Mouse (Mus musculus) 416B (cell line): ENCODE results near the gene Tex14.

Source experiments
- DNase-seq: peaks from one replicate; pipeline ENCODE4 v3.0.0; 2011; ENCODE audit warnings: low read depth

Tex14 gene

DNA sequence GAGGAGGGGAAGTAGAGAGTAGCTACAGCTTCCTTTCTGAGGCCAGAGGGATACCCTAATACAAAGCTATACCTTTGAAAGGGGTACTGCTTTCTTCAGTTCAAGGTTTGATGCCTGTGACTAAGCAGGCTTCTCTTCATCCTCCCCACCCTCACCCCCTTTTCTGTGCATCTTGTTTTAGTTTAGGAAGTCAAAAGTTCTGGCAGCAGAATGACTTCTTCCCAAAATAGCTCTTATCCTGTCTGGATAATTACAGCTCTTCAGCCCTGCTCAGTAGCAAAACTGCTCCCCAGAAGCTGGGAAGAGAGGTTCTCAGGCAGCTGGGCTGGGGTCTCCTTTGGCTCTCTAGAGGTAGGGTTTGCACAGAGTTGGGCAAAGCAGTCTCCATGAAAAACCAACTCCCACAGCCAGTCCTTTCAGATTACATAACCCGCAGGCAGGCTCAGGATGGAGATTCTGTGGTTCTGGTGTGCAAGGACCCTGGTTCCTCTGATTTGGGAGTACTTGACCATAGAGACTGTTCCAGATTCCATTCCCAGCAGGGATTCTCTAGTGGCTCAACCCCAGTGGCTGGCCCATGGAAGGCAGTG, 166.6 kb downstream of the Tex14 start:
- DNase-seq, result no peak

DNA sequence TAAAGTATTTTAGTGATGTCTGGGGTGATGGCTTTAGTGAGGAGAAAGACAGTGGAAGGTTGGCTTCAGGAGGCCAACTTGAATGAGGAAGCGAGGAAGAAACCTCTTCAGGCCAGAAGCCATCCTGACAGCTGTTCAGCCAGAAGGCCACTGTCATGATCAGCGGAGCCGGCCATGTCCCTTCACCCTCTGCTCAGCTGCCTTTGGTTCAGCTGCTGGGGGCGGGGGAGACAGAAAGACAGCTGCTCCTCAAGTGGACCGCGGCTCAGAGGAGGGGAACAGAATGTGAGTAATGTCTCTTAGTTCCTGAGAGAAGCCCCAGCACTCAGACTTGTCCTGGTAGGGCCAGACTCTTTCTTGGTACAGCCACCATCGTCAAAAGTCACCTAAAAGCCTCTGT, 168.9 kb downstream of the Tex14 start:
- no peak for DNase-seq

DNA sequence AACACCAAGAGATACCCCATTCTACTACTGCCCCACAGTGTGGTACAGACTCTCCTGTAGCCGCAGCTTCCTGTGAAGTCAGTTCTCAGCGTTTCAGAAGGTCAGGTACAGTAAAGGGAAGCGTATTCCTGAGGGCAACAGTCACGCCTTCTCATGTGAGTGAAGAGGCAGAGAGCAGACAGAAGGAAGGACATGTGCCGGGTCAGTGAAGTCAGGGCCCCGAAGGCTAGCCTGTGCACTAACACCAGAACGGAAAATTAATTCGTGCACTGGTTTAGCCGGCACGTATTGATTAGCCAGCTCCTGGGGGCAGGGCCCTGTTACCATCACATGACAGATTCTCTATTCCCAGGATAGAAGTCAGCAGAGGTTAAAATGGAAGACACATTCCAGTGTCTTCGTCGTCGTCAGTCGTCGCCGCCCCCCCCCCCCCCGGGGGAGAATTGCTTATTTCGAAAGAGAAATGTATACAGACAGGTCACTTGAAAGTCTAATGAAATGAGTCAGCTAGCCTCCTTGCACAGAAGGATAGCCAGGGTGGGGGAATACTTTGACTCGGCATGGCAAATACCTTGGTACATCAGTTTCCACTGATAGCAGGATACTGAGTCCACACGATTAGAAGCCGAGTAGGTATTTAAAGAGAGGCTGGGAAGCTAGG, 169.8 kb downstream of the Tex14 start:
- DNase-seq, result no peak

DNA sequence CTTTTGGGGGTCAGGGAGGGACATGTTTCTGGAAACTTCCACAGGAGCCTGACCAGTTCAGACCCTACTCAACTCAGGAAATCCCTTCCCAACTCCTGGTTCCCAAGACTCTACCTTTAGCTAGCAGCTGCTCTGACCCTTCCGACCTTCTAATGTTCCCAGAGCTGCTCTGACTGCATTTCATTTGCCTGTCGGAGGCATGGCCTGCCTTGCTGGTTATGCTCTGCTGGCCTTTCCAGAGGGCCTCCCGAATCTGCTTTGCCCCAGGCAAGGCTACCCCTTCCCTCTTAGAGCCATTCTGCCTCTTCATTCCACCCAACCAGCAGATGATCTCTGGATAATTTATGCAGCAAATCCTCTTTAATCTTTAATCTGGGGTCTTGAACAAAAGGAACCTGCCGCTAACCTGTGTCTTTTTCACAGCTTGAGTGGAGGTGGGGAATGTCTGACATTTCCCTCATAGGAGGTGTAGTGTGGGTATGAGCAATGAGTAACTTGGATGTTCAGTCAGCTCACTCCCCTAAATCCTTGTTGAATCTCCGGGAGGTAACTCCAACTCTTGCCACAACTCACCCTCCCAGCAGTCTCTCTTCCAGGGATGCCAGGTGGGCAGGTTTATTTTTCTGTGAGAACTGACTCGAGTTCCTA, 172.9 kb downstream of the Tex14 start:
- no peak for DNase-seq

DNA sequence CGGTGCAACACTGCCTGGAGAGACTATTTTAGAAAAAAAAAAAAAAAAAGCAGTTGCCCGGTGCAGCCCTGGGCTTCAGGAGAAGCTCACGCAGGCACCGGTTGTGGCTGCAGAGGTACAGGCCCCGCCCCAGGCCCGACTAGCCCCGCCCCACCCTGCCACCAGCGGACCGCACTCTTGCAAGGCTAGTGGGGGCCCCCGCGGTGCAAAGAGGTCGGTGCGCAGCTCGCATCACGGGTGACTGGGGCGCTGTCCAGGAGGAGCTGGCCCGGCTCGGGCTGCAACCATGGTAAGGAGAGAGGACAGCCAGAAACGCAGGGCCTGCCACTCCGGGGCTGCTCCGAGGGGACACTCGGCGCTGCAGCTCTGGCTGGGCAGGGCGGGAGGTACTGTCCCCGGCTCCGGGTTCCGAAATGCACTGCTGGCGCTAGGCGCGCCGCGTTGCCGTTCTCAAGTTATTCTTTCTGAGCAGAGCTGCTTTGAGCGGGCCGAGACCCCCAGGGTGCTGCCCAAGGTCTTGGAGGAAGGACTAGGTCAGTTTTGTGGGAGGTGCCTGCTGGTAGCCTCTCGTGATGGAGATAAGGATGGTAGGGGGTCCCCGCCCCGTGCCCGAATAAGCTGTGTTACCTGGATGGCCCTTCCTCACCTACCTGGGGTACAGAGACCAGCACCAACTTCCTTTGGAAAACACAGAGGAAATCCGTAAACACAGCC, 173.5 kb downstream of the Tex14 start:
- DNase-seq, result no peak

DNA sequence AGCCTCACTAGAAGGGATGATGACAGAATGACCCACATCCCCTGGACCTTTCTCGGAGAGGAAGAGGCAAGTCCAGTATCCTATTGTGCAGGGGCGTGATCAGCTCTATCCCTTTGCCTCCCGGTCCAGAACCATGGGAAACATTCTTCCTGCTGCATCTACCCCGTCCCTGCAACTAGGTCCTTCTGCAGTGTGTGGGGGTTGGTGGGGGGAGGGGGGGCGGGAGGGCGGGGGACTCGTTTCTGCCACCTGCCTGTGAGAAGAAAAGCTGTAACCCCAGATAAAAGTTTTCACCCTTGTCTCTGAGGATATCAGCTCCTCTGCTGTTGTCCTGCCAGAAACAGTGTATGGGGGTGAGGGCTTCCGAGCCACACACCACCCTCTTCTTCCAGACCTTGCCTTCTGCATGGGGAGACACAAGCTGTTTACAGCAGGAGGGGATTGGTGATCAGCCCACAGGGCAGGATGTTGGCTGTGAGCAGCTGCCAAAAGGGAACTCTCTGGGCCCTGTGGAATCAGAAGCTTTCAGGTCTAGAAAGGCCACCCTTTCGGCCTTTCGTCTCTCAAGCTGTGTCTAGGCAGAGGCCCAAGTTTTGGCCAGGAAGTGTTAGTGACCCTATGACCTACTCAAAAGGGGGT, 174.2 kb downstream of the Tex14 start:
- no peak for DNase-seq

DNA sequence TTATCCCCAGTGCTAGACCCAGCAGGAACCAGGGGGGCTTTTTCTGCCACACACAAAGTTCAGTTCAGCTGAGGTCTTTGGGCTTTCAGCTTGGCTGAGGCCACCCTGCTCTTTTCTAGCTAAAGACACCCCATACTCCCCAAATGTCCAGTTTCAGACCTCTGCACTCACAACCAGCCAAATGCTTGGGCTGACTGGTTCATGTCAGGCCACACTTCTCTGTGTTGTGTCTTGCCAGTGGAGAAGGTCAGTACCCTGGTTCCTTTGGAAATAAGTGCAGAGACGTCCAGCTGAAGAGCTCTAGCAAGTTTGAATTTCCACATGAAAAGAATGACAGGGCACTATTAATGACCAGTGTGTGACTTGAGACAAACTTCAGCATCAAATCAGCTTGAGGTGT, 174.8 kb downstream of the Tex14 start:
- no peak for DNase-seq

DNA sequence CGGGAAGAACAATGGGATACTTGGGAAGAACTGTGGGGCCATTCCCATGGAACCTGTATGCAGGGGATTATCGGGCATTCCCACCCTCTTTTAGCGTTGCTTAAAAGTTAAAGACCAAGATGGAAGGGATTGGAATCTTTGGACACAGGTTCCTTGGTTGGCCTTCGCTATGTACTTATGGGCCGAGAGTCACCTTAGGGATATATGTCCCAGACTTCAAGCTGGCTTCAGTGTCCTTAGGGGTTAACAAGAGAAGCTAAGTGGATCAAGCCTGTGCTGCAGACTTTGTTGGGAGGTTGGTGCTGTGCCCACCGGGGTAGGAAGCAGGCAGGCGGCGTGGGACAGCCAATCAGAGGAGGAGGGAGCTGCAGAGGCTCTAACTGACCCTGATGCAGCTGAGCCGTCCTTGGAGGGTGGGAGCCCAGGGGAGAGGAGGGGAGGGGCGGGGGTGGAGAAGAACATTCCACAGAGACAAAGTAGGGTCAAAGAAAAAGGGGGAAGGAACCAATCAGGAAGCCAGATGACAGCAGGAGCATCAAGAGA, 175.7 kb downstream of the Tex14 start:
- no peak for DNase-seq

DNA sequence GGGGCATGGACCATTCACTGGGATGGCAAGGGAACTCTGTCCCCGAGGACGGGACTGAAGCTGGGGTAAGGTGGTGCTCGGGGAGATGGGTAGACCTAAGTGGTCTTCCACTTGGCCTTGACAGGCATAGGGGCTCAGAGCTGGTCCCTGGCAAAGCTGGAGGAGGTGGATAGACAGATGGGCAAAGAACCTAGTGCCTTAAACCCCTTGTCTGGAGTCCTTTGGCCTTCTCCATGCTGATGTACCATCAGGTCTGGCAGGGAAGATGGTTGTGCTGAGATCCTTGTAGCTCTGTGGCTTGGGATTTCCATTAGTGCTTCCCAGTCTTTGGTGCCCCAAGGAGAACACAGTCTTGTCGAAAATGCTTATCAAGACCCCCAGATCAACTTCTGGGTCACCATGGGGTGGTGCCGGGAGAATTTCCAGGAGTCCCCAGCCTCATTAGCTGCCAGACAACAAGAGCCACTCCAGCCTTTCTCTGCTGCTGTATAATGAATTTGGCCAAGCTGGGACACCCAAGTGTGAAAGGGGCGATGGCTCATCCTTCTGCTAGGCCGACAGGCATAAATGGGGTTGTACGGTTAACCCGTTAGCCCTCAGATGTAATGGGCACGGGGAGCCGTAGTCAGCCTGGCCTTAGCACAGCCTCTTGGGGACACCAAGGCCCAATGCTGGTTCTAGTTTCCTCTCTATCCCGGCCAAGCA, 176.4 kb downstream of the Tex14 start:
- no peak for DNase-seq

DNA sequence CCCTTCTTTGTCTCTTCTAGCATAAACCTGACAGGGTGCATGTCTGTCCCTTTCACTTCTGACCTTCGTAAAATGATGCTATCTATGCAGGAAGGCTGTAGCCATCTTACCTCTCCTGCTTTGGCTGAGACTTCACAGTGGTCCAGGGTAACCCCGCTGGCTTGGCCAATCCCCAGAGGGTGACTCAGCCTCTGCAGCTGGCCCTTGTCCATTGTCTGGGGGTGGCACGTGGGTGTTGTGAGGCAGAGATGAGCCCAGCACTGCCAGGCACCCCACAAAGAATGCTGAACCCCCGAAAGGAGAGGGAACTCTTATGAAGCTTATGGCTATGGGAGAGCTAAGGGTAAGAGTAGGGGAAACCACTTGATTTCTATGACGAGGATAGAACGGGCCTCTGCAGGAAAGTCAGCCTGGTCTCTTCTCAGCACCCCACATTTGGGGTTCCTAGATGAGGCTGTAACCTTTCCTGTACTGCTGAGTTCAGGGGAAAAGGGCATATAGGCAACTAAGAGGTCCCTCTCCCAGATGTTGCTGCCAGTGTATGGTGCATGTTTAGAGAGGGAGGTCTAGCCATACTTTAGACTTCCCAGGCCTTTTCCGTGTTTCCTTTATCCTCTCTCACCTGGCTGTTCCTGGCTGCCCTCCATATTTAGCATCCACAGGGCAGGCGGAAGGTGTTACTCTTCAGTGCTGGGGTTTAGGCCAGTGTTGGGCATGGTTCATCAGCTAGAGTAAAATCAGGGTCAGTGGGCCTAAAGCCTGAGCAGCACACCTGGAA, 177.3 kb downstream of the Tex14 start:
- DNase-seq, result no peak

DNA sequence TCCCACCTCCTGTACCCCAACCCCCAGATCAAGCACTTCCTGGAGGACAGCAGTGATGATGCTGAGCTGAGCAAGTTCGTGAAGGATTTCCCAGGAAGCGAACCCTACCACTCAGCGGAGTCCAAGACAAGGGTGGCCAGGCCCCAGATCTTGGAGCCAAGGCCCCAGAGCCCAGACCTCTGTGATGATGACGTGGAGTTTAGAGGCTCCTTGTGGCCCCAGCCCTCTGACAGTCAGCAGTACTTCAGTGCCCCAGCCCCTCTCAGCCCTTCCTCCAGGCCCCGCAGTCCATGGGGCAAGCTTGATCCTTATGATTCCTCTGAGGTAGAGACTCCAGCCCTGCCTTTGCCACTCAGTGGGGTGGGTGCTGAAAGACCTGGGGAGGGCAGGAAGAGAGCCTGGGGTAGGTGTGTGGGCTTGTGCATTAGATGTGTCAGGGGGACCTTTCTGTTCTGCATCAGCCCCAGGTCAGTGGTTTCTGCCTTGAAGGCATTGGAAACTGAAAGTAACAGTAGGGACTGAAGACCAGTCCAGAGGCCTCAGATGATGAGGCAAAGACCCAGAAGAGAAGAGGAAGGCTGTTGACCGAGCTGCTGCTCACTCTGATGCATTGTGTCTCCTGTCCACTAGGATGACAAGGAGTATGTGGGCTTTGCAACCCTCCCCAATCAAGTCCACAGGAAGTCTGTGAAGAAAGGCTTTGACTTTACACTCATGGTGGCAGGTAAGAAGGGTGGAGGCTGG, 178.6 kb downstream of the Tex14 start:
- no peak for DNase-seq

DNA sequence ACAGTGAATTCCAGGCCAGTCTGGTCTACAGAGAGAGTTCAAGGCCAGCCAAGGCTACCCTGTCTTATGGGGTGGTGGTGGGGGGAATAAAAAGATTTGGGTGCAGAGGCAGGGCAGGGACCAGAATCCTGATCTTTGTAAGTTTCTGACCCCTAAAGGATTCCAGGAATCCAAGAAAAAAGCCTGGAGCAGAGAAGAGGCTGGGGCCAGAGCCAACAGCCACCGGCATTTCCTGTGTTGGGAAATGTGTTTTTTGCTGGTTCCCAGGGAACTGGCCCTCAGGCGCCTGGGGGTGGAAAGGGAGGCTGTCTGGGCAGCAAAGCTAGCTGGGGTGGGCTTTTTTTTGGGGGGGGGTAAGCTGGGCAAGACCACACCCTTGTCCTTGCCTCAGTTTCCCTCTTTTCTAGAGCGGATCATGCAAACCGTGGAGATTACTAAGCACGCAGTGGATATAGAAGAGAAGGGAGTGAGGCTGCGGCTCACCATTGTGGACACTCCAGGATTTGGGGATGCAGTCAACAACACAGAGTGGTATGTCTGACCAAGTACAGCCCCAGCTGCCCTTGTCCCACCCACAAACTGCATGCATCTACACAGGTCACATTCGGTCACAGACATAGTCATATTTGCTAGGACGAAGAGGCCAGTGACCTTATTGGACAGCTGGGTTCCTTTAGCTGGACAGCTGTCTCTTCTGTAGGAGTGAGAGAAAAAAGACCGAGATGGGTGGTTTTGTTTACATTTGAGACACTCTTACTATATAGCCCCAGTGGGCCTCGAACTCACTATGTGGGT, 180.0 kb downstream of the Tex14 start:
- no peak for DNase-seq

DNA sequence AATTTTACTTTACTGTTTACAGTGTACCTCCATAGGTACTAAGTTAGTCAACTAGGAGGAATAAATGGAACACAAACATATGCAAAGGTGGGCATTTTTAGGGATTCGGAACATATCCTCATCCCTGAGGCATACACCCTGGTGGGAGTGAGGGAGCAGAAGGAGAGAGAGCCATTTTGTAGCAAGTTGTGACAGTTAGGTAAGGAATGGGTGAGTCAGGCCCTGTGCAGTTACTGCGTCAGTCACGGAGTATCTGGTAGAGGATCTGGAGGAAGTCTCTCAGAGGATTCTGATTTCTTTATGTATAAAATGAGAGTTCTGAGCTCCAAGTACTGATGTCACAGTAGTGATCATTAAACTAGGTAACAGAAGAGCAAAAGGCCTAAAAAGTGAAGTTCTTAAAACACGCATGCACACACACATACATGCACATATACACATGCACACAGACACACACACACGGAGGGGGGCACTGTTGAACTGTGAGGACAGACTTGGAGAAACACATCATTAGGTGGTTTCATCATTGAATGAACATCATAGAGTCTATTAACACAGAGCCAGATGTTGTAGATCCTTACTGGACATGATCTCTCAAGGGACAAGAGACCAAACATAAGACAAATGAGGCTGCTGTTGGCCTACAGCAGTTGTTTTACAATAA, 182.5 kb downstream of the Tex14 start:
- DNase-seq, result no peak

DNA sequence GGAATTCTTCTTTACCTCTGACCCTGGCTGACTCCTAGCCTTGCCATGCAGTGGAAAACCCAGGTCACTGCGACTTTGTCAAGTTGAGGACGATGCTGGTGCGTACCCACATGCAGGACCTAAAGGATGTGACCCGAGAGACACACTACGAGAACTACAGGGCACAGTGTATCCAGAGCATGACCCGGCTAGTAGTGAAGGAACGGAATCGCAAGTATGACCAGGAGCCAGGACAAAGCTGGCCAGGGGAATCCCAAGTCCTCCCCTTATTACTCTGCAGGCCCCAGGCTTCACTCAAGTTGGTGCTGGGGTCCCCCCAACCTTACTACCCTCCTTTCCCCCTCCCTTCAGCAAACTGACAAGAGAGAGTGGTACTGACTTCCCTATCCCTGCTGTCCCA, 184.7 kb downstream of the Tex14 start:
- no peak for DNase-seq

DNA sequence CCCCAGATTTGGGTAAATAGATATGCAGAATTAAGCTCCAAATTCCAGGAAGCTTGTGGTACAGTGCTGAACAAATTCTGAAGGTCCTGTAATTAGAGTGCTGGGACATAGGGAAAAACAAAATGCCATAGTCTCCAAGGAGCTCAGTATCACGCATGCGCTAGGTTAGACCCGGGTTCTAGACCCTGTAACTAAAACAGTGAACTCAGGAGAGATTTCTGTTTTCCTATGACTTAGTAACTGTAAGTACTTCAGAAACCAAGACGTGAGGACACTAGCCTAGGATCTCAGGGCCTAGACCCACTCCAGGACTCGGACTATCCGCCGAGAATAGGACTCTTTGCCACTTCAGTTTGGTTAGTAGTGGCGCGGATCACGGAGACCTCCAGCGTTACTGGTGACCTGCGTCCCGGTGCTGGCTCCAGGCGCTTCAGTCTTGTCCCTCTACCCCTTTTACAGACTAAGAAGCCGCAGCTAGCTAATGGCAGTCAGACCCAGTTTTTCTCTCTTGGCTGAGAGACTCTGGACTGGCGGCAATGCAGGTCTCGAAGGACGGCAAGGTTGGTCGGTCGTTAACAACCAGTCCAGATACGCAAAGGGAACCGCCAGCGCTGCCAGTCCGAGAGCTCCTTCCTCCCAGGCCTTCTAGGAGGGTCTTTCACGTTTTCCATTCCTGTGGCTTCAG, 186.1 kb downstream of the Tex14 start:
- peak; percentile 48 for DNase-seq

DNA sequence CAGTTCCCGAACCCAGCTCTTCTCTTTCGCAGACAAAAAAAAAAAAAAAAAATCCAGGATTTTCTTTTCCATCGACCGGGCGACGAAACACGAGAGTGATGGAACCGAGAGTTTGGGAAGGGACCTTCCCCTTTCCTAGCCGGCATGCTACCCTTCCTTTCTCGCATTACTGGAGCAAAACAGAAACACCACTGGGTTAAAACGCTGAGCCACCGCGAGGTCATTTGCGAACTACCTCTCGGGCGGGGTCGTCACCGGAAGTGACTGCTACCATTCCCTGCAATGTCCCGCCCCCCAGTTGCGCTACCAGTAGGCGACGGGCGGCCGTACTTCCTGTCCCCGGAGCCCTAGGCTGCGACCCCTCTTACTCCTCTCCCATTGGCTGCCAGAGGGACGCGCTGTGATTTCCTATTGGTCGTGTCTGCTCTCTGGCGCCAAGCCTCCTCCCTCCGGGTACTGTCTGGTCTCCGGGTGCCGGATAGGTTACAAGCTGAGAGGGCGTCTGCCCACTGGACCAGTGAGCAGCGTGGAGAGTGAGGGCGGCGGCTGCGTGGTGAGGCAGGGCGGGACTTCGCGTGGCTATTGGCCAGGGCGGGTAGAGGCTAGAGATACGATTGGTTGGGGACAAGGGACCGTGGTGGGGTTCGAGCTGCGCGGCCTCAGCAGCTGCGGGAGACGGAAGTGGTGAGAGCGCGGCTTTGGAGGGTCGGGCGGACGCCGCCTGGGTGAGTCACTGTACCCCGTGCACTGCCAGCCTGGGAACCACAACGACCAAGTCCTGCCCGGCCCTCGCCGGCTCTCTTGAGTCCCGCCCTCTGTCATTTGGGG, 186.9 kb downstream of the Tex14 start, which contains the start of gene Mtmr4:
Gene Mtmr4 (plus strand): TSS at position 637 of the 828 bp plus-strand sequence.
- peak; percentile 100 for DNase-seq

DNA sequence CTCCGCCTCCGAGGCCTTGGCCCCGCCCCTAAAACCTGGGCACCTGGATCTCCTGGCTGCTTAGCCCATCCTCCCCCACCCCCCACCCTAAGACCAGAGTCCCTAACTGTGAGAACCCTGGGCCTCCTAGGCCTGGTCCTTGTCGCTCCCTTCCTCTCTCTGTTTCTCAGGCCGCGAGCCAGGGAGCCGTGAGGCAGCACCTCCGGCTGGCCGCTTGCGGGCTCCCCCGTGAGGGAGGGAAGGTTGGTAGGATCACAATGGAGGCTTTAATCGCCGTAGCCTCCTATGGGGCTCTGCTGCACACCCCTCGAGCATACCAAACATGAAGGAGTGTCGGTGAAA, 187.5 kb downstream of the Tex14 start:
- no peak for DNase-seq
